Mouse (Mus musculus) midbrain, embryonic 15.5 days (tissue): ENCODE results near the gene Ciz1. TPM values are rescaled to one million over a fixed set of nuclear protein-coding genes. Genes with fewer than 3 reads are reported as not detected.
A peak's percentile ranks its signal among the peaks of the same experiment; 100 is the strongest.

Source experiments
- ATAC-seq: fragments of 200-750 bp; cut with Nextera tagmentation; replicated peaks from 2 replicates; pipeline ENCODE4 v1.8.0; 2017; ENCODE audit warnings: moderate TSS enrichment
- H3K27ac ChIP-seq: fragments of 300-500 bp; sonication (generic); 2 replicates; pipeline ENCODE4 v1.5.1; 2015; ENCODE audit warnings: mild to moderate bottlenecking, inconsistent platforms
- H3K27me3 ChIP-seq: fragments of 300-500 bp; sonication (generic); replicated peaks from 2 replicates; pipeline ENCODE4 v1.6.1; 2015; ENCODE audit warnings: inconsistent platforms
- H3K36me3 ChIP-seq: fragments of 300-500 bp; sonication (generic); replicated peaks from 2 replicates; pipeline ENCODE4 v1.6.1; 2015; ENCODE audit warnings: inconsistent platforms
- H3K4me1 ChIP-seq: fragments of 300-500 bp; sonication (generic); 2 replicates; pipeline ENCODE4 v1.6.1; 2015; ENCODE audit warnings: inconsistent platforms
- H3K4me2 ChIP-seq: fragments of 300-500 bp; sonication (generic); 2 replicates; pipeline ENCODE4 v1.6.1; 2015; ENCODE audit warnings: inconsistent platforms, mild to moderate bottlenecking, moderate library complexity
- H3K4me3 ChIP-seq: fragments of 300-500 bp; sonication (generic); 2 replicates; pipeline ENCODE4 v1.5.1; 2015; ENCODE audit warnings: mild to moderate bottlenecking, inconsistent platforms
- H3K9ac ChIP-seq: fragments of 300-500 bp; sonication (generic); 2 replicates; pipeline ENCODE4 v1.6.1; 2015; ENCODE audit warnings: mild to moderate bottlenecking, inconsistent platforms
- H3K9me3 ChIP-seq: fragments of 300-500 bp; sonication (generic); 2 replicates; pipeline ENCODE4 v1.6.1; 2016; ENCODE audit warnings: inconsistent platforms
- WGBS: fragments of 180-500 bp; shearing (Covaris S2); methylation state at CpG from one replicate; pipeline ENCODE4 v1.1.7; 2015; ENCODE audit warnings: mixed read lengths; 5-methylcytosine and 5-hydroxymethylcytosine counted together
- polyA plus RNA-seq: library from polyadenylated mRNA; unstranded; fragments of >200 nt; fragmentation: Nextera tagmentation; extraction: Ambion mirVana; gene quantifications from 2 replicates; pipeline ENCODE4 v1.2.1, GENCODE M21; 2015

The Ciz1 gene
- polyA plus RNA-seq, 1 experiment from 2014 or later = 64.4 TPM

DNA sequence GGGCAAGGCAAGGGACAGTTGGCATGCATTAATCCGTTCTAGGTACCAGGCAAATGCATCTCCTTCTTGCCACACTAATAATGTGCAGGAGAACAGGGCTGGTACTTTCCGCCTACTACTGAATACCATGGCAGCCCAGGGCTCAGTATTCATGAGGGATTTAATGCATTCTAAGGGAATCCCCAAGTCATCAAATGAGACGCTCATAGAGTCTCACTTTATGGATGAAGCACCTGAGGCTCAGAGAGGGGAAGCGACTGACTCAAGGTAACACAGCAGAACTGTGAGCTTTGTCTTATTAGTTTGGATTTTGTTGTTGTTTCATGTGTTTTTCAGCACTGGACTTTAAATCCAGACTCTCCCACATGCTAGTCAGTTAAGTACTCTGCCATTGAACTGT is 10.1 kb upstream of the Ciz1 start:
- Histone ChIP-seq H3K4me1 (peaks cover 10% of the 10 kb centered on the region), H3K9ac (no peak overlapping the region), H3K36me3 (peaks cover 15% of the 10 kb centered on the region), H3K27me3 (0 out of 2 replicates have a peak, but pooled peaks cover 1% of the 10 kb centered on the region), H3K4me2 (no peak overlapping the region), H3K9me3 (no peaks in the 10 kb centered on the region), H3K4me3 (no peak overlapping the region), H3K27ac (no peak overlapping the region)
- 84% methylated on average over 4 of the region's 4 CpGs for WGBS
- no peak for ATAC-seq

DNA sequence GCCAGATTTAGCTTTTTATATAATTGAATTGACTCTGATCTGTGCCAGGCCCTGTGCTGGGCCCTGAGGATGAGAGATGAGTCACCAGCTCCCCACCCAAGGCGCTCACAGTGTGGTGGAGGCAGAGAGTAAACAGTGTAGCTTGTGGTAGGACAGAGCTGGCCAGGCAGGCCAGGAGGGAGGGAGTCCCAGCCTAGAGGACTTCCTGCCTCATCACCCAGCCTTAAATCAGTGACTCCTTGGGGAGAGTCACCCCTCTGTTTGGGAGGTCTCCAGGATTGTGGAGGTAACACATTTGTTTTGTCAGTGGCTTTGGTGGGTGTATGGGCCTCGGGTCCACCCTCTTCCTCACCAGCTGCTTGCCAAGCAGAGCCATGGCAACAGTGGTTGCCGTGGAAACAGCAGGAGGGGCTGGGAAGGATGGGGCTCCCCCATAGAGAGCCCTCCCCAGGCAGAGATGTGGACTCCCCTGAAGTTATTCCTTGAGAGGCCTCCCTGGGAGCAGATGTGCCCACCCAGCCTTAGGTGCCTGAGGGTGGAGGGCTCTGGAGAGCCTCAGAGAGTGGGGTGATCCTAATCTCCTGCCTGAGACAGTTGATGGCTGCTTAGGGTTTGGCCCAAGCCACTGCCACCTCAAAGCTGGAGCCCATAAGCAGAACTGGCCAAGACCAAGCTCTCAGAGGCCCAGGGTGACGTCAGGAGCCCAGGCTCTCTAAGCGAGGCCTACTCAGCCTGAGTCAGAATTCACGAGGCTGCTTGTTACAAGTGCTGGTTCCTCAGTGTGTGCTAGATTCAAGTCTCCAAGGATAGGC is 9.4 kb upstream of the Ciz1 start:
- H3K4me2 ChIP-seq = no peak overlapping the region
- H3K9ac ChIP-seq = no peak overlapping the region
- 65% methylated on average over 6 of the region's 6 CpGs for WGBS

DNA sequence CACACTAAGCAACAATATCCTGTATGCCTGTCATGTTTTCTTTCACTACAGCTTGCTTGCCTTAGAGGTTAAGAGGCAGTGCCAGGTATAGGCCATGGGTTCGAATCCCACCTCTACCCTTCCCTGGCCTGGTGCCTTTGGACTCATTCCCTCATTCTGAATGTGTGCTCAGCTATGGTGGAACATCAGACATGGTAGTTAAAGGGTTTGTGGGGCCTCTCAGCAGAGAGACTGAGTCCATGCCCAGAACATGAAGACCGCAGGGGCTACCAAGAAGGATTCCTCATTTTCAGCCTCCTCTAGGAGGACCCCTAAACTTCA is 8.8 kb upstream of the Ciz1 start:
- ATAC-seq = no peak
- no peak overlapping the region for H3K27ac ChIP-seq
- no peaks in the 10 kb centered on the region for H3K9me3 ChIP-seq
- peaks cover 10% of the 10 kb centered on the region for H3K4me1 ChIP-seq
- 91% methylated on average over 2 of the region's 2 CpGs for WGBS
- H3K9ac ChIP-seq = no peak overlapping the region
- no peak overlapping the region for H3K4me3 ChIP-seq
- H3K27me3 ChIP-seq = no peaks in the 10 kb centered on the region
- H3K36me3 ChIP-seq = peaks cover 4% of the 10 kb centered on the region; the same call in 1 of the 2 replicates
- no peak overlapping the region for H3K4me2 ChIP-seq

More for the DNA sequence above, 9.4 kb upstream of the Ciz1 start:
- Histone ChIP-seq H3K4me3 (no peak overlapping the region), H3K27me3 (no peaks in the 10 kb centered on the region), H3K9me3 (no peaks in the 10 kb centered on the region), H3K36me3 (peaks cover 9% of the 10 kb centered on the region), H3K27ac (peak overlapping the region; percentile 25; the same call in 1 of the 2 replicates), H3K4me1 (peaks cover 10% of the 10 kb centered on the region)
- peak; percentile 38; the same call in 1 of the 2 replicates for ATAC-seq

DNA sequence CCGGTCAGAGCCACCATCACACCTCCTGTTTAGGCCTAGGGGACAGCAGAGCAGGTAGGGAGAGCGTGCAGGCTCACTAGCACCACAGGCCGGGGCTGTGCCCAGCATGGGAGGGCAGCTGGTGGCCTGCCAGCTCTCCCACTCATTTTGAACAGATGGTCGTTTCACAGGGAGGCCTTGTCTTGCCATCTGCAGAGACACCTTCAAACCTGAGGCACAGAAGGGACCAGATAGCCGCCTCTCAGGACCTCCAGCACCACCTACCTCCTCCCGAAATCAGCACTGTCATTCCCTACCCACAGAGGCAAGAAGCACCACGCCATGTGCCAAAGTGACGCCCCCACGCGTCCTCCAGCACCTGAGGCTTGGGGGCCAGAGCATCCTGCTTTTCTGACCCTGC is 8.1 kb upstream of the Ciz1 start:
- no peak for ATAC-seq
- Histone ChIP-seq H3K27me3 (no peaks in the 10 kb centered on the region), H3K36me3 (peaks cover 2% of the 10 kb centered on the region; the same call in 1 of the 2 replicates), H3K4me1 (peaks cover 10% of the 10 kb centered on the region), H3K4me2 (no peak overlapping the region), H3K4me3 (no peak overlapping the region), H3K9me3 (no peaks in the 10 kb centered on the region), H3K9ac (no peak overlapping the region), H3K27ac (no peak overlapping the region)
- 75% methylated on average over 10 of the region's 10 CpGs for WGBS

DNA sequence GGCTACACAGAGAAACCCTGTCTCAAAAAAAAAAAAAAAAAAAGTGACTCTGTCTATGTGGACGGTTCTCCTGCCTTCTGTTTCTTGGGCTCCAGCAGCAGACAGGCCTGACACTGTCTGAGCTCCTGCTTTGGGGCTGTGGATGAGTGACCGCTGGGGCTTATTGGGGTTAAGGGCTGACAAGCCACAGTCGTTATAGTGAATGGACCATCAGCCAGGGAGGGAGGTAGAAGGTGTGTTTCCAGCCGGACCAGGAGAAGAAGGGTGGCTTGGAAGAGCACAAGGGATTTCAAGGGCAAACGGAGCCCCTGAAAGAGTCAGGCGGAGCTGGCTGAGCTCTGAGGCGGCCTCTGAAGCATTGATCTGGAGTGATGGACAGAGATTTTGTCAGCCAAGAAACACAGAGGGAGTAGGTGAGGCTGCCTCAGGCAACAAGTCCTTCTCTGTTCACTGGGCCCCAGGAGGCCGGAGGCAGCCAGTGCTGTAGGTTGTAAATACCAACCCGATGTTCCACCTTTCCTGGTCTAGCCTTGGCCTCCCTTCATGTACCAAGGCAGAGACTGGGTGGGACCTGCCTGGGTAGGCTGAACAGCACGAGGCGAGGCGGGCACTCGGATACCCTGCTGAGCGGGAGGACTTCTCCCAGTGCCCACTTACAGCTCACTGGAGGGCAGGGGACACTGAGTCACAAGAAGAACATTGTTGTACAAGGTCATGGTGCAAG is 7.4 kb upstream of the Ciz1 start:
- H3K36me3 ChIP-seq = no peaks in the 10 kb centered on the region; the same call in 1 of the 2 replicates
- no peaks in the 10 kb centered on the region for H3K9me3 ChIP-seq
- H3K4me3 ChIP-seq = no peak overlapping the region
- WGBS = 63% methylated on average over 14 of the region's 14 CpGs
- no peak overlapping the region for H3K4me2 ChIP-seq
- no peak overlapping the region for H3K9ac ChIP-seq
- no peak overlapping the region for H3K27ac ChIP-seq
- peaks cover 15% of the 10 kb centered on the region for H3K4me1 ChIP-seq
- no peaks in the 10 kb centered on the region for H3K27me3 ChIP-seq
- no peak for ATAC-seq

DNA sequence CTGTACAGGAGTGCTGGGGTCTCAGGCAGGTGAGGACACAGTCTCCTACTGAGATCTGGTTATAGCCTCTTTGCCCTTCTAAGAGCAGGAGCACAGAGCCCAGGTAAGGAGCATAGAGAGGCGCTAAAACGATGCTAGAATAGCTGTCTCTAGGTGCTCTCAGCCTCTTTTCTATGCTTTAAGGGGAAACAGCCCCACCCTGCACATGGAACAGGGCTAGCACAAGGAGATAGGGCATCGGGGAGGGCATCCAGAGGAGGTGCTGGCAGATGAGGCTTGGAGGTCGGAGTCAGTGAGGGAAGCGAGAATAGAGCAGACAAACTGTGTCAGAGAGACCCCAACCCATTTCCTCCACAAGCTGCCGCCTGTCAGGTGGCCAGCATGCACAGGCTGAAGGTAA is 5.1 kb upstream of the Ciz1 start:
- Histone ChIP-seq H3K4me2 (no peak overlapping the region), H3K4me3 (no peak overlapping the region), H3K36me3 (no peaks in the 10 kb centered on the region; the same call in 1 of the 2 replicates), H3K4me1 (peaks cover 36% of the 10 kb centered on the region), H3K27ac (no peak overlapping the region), H3K27me3 (no peaks in the 10 kb centered on the region), H3K9me3 (no peaks in the 10 kb centered on the region), H3K9ac (no peak overlapping the region)
- WGBS = 82% methylated on average over 6 of the region's 6 CpGs
- no peak for ATAC-seq

DNA sequence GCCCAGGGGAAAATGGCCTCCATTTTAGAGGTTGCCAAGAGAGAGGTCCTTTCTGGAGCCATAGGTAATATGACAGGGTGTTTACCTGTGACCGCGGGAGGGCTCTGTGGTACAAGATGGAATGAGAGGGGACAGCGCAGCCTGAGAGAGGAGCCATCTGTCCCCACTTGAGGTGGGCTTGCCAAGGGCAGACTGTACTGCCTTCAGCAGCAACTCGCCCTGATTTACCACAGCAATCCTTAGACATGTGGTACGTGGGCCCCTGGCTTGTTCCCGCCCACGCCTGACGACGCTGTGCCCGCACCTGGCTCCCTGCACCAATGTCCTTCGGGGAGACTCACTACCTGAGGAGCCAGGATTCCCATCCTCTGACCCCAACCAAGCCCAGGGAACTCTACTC is 3.8 kb upstream of the Ciz1 start:
- ATAC-seq = no peak
- no peaks in the 10 kb centered on the region for H3K27me3 ChIP-seq
- no peak overlapping the region for H3K4me2 ChIP-seq
- H3K27ac ChIP-seq = no peak overlapping the region
- H3K4me3 ChIP-seq = no peak overlapping the region
- no peaks in the 10 kb centered on the region for H3K9me3 ChIP-seq
- 87% methylated on average over 11 of the region's 11 CpGs for WGBS
- no peaks in the 10 kb centered on the region; the same call in 1 of the 2 replicates for H3K36me3 ChIP-seq
- no peak overlapping the region for H3K9ac ChIP-seq
- H3K4me1 ChIP-seq = peaks cover 27% of the 10 kb centered on the region

DNA sequence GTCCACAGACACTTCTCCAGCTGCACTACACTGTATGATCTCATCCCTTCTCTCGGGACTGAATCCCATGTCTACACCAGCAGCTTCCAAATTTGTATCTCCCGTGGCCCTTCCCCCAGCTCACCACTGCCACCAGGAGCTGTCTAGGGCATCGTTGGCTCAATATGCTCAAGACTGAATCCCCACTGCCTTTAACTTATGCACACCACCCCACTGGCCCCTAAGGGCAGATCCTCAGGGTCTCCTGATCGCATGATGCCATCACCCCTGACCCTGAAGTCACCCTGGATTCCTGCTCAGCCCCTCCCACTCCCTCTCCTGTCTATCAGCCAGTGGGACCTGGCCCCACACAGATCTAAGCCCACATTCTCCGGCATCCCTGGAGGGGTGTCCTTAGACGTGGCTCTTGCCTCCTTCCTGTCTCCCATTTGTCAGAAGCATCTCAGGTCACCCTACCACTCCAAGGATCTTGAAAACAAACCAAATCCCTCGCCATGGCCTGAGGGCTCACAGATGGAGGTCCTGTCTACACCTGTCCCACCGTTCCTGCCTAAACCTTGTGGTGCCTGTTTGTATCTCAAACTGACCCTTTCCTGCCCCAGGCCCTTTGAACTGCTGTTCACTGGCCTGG is 2.4 kb upstream of the Ciz1 start:
- Histone ChIP-seq H3K9ac (no peak overlapping the region), H3K4me1 (peaks cover 34% of the 10 kb centered on the region), H3K4me2 (no peak overlapping the region), H3K27me3 (no peaks in the 10 kb centered on the region), H3K36me3 (no peaks in the 10 kb centered on the region; the same call in 1 of the 2 replicates), H3K4me3 (no peak overlapping the region), H3K9me3 (no peaks in the 10 kb centered on the region), H3K27ac (no peak overlapping the region)
- no peak for ATAC-seq
- 70% methylated on average over 8 of the region's 8 CpGs for WGBS

DNA sequence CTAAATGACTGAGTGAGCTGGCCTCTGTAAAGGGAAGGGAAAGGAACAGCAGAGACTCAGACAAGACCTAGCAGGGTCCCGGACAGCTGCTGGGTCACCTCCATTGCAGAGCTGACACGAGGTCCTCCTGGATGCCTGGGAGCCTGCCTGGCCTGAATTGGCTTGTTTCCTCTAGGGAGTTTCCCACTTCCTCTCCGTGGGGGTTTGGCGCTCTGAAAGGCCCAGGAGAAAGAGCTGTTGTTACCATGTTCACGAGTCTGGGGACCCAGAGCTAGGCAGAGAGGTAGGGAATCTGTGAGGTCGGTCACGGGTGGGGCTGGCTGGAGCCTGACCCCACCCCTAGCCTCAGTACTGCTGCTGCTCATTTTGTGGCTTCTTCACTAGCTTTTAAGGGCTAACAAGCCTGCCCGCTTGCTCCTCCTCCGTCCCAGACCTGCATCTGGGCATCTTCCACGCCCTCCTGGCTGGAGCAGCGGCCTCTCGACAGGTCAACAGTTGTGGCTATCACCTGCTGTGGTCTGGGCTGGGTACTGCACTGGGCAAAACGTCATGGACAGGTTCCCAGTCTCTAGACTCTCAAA is 1.6 kb upstream of the Ciz1 start:
- Histone ChIP-seq H3K27me3 (no peaks in the 10 kb centered on the region), H3K36me3 (no peaks in the 10 kb centered on the region; the same call in 1 of the 2 replicates), H3K4me2 (peak overlapping the region; percentile 57), H3K9me3 (no peaks in the 10 kb centered on the region), H3K9ac (peak overlapping the region; percentile 96; the same call in 1 of the 2 replicates), H3K4me1 (peaks cover 34% of the 10 kb centered on the region), H3K4me3 (no peak overlapping the region; the same call in 1 of the 2 replicates), H3K27ac (no peak overlapping the region)
- no peak for ATAC-seq
- 60% methylated on average over 13 of the region's 13 CpGs for WGBS

DNA sequence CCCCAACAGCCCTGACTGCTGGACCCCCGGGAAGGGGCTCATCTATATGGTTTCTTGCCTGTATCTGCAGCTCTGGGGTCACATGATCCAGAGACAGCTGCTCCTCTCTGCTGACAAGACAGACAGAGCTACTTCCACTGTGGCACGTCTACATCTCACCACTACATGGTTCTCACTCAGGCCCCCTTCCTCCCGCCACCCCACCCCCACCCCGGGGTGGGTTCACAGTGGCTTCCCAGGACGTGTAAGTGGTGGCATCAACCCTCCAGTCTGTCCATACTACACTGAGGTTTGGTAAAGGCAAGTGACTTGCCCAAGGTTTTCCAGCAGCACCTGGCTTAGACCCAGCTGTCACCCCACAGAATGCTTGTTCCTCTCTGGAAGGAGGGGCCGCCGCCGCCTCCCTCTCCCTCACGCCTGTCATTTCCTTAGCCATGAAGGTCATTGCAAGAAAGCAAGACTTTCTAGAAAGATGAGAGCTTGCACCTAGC is 611 bp upstream of the Ciz1 start:
- peak overlapping the region; percentile 57 for H3K4me2 ChIP-seq
- H3K4me3 ChIP-seq = peak overlapping the region; percentile 85
- H3K36me3 ChIP-seq = no peaks in the 10 kb centered on the region; the same call in 1 of the 2 replicates
- peak; percentile 14; the same call in 1 of the 2 replicates for ATAC-seq
- no peaks in the 10 kb centered on the region for H3K9me3 ChIP-seq
- WGBS = 53% methylated on average over 9 of the region's 9 CpGs
- H3K27me3 ChIP-seq = no peaks in the 10 kb centered on the region
- H3K27ac ChIP-seq = peak overlapping the region; percentile 97
- H3K4me1 ChIP-seq = peaks cover 34% of the 10 kb centered on the region
- H3K9ac ChIP-seq = peak overlapping the region; percentile 96

DNA sequence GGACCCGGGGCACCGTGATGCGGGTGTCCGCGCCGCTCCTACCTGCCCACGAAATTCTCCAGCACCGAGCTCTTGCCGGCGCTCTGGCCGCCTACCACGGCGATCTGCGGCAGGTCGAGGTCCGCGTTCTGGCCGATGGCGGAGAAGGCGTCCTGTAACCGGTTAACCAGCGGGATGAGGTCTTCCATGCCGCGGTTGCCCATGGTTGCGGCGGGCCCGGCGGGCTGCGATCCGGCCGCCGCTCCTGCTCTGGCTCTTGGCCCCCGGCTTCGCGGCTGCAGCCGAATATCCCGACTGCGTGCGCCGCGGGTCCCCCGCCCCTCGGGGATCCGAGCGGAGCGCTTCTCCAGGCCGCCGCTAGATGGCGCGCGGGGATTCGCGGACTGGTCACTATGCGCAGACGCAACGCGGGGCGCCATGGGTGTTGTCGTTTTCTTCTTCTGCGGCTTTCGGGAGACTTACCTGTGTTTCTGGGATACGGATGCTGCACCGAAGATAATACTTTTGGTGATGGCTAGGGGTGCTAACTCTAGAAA is 948 bp downstream of the Ciz1 start, which contains the start of gene Dnm1:
Dnm1 (minus strand) TSS at position 332 of the 536 bp plus-strand sequence.
- Histone ChIP-seq H3K27me3 (no peaks in the 10 kb centered on the region), H3K4me1 (peaks cover 34% of the 10 kb centered on the region), H3K36me3 (no peaks in the 10 kb centered on the region), H3K27ac (peak within 1 kb of the TSS; percentile 97), H3K4me3 (peak within 1 kb of the TSS; percentile 85), H3K9ac (peak within 1 kb of the TSS; percentile 96), H3K4me2 (peak within 1 kb of the TSS; percentile 57), H3K9me3 (no peaks in the 10 kb centered on the region)
- WGBS = under 1% methylated on average over 60 of the region's 63 CpGs
- peak; percentile 74 for ATAC-seq
